Mouse (Mus musculus): Measurements from ENCODE around the gene Fgl2.

Gene Fgl2

DNA sequence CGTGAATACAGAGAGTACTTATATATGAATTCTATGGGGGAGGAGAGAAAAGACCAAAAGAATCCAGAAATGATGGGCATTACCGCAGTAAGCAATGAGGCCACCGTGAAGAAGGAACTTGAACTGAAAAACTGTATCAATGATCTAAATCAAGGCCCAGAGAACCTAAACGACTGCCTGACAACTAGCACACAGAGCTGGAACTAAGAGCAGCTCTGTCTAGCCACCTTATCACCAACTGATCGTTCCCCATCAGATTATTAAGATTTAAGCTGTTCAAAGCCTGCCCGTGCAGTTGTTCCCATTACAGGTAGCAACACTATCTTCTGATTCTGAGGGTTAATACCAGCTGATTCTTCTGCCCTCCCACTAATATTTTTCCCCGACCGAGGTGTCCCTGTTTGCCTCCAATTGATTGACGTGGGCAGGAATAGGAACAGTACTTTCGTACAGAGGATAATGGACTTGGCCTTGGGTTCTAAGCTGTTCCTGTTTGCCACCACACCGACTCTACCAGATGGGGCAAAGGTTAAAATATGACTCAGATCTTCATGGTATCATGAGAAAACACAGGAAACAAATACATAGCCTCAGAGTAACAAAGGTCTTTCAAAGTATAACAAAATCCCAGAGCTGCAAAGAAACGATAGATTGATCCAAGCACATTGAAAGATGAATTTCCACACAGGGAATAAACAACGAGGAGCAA is 12.0 kb downstream of the Fgl2 start:
- no peak for DNase-seq (ENCODE audit: low spot score)

DNA sequence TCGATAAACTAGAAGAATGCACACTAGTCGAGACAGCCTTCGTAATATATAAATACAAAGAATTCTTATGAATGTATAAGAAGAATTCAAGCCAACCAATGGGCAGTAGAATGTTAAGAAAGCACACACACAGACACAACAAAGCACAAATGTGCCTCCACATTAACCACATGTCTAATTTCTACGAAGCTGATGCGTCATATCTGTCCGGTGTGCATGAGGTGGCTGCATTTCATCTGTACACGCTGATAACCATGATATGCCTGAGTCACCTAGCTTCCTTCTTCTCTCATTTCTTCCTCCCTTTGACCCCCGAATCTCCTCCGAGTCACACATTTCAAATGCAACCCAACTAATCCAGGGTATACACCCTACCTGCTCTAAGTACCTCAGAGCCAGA is 12.5 kb downstream of the Fgl2 start:
- DNase-seq (ENCODE audit: low spot score), result no peak

DNA sequence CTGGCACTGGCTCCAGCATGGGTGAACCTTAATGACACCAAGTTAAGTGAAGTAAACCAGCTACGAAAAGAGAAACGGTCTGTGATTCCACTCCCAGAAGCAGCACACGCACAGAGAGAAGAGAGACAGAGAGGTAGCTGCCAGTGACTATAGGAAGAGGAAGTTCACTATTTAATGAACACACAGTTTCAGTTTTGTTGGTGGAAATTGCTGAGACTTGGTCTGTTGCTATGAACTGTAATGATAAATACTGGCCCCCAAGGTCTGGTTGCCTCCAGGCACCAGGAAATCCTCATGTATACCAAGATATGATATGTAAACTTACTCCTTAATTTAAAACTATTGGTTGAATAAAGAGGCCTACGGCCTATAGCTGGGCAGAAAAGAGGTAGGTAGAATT is 14.0 kb downstream of the Fgl2 start:
- no peak for DNase-seq (ENCODE audit: low spot score)

DNA sequence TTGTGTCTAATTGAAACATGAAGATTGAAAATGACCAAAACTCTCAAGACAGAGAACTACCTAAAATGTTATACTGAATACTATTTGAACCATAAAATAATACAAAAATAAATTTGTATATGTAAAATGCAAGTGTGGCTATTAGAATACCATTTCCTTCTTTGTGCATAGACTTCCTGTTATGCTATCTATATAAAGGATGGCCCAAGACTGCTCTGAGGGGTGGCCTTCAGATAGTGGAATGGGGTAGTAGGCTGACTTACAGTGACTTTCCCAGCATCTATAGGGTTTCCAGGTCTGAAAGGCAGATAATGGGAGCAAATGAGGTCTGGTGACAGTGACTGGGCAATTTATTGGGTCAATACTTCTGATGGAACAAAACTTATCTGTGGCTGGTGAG is 14.9 kb downstream of the Fgl2 start:
- DNase-seq (ENCODE audit: low spot score), result no peak

DNA sequence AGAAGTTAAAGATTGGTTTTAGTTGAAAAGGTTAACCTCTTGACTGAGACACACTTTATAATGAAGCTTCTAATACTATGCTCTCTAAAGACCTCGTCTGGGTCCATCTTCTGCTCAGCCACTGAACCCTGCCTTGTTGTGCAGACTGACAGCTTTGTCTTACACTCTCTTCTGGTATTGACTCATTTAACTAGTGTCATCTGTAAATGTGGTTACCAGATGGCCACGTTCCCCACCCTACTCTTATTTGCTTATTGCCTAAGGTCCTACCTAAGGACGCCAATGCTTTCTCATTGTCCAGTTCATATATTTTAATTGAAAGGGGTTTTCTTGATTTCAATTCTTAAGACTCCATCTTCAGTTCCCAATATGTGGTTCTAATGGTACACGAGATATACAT is 16.4 kb downstream of the Fgl2 start:
- no peak for DNase-seq (ENCODE audit: low spot score)

DNA sequence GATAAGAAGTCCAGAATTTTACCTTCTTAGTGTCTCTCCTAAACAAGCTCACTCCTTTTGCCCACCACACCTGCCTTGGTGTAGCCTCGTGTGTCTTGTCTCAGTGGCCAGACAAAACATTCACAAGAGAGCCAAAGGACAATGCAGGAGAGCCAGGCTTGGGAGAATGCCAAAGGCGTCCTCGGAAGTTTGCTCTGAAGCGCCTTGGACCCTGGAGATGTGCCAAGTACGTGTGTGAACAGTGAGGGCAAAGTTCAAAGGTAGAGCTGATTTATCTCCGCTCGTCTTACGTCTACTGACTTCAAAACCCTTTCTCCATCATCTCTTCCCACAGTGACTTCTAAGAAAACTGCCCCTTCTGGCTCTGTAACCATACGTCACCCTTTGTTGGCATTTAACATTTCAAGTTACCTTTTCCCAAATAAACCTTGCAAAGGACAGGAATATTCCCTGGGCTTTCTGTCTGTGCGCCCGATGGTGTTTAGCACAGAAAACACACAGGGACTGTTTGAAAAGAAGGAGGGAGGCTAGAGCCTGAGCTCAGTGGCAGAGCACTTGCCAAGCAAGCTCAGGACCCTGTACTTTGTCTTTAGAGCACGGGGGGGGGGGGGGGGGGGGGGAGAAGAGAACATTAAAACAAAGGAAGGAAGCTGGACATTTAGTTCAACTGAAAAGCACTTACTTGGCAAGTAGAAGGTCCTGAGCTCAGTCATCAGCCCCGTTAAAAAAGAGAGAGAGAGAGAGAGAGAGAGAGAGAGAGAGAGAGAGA is 19.4 kb downstream of the Fgl2 start:
- DNase-seq (ENCODE audit: low spot score), result no peak

DNA sequence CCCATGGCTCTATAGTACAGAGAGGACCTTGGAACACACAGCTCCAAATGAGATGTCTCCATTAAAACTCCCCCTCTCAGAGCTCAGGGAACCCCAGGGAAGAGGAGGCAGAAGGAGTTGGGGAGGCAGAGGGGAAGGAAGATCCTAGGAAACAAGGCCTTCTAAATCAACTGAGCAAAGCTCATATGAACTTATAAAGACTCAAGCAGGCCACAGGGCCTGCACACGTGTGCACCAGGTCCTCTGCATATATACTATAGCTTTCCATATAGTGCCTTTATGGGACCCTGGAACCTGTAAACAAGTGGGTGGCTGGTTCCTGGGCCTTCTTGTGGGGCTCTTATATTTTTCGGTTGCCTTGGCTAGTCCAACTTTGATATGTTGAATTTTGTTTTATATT is 22.1 kb downstream of the Fgl2 start:
- no peak for DNase-seq (ENCODE audit: low spot score)

DNA sequence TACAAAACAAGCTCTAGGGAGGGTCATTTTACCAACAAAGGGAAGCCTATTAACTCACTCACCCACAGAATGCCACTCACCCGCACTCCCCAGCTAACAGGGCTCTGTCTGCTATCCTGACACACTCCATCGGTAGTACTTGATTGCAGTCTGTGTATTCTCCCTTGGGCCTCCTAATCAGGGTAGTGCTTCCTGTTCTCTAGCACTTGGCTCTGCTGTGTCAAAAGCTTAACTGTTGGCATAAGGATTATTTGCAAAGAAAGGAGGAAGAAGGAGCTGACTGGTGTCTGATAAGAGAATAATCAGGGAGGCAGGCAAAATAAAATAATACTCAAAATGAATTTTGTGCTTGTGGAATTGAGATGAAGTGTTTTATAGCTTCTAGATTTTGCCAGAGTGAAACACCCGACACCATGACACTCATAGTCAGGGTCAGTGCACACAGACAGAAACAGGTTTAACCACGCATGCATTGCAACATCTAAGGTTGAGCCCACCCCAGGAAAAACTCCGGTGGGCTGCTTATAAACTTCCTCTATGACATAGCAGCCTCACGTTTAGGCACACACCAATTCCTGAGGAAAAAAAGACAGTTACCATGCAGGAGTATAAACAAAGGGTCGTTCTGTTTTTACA is 22.9 kb downstream of the Fgl2 start:
- DNase-seq (ENCODE audit: low spot score), result no peak

DNA sequence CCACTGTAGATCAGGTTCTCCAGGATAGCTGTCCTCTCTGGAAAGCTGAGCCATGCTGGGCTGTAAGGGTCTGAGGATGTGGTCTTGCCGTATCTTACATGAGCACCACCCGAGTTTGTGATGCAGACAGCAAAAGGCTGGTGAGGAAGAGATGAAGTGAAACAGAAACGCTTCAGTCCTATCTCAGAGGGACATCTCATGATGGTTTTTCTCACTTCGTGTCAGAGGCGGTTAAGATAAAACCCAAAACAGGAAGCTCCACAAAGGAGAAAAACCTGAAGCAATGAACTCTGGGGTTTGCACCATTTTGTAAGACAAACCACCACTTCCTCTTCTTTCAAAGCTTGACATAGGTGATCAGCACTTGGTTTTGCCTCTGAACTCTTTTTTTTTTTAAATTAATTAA is 38.8 kb downstream of the Fgl2 start:
- DNase-seq (ENCODE audit: low spot score), result no peak

DNA sequence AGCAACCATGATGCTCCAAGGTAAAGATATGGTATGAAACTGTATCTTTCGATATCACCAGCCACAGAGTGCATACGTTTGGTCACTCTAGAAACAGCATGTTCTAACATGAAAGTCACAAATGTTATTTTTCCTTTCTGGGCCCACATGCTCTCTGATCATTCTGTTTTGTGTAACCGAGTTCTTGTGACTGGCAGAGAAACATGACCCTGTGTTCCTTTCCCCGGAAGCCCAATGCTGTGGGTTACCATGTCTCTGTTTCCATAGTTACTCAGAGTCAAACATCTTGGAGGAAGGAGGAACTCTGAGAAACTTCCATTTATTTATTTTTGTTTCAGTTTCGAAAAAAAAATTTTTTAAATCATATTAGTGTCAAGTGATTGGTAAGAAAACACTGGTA is 39.6 kb downstream of the Fgl2 start:
- no peak for DNase-seq (ENCODE audit: low spot score)

DNA sequence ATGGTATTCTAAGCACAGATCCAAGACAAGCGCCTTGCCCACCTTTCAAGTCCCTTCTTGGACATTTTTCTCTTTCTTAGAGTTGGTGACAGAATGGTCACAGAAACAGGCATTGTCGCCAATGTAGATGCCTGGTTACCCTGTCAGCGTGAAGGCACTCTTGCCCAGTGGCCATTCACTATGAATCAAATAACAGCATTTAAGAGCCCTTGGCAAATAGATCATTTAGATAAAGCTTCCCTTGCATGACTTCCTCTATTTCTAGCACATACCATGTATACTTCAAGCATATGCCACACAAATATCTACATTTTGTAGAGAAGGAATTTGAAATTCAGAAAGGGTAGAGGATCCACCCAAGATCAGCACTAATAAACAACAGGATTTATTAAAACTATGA is 40.9 kb downstream of the Fgl2 start:
- no peak for DNase-seq (ENCODE audit: low spot score)

DNA sequence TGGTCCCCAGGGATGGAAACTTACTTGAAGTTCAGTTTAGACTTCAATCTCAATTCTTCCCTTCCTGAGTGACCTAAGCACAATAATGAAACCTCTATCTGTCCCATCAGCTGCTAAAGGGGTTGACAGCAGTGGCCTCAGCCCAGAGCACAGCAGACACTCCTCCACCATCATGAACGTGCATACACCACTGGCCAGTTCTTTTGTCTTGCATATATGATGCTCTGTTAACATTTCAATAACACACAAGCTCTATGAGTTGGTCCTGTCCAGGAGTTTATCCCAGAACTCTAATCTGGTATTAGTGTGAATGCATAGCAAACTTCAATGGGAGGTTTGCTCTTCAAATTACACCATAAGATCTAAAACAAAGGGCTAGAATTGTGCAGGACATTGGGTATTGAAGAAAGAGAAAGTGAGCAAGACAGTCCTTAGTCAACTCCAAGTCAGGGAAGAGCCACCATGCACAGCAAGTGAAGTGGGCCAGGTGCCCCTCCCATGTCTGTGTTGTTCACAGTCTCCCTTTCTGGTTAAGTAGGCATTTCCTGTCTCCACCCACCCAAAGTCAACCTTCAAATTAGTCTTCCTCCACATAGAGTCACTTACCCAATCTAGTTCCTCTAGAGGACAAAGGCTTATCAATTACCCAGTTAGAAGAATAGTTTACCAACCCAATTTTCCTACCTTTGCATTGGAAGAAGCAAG is 41.8 kb downstream of the Fgl2 start:
- DNase-seq (ENCODE audit: low spot score), result no peak

DNA sequence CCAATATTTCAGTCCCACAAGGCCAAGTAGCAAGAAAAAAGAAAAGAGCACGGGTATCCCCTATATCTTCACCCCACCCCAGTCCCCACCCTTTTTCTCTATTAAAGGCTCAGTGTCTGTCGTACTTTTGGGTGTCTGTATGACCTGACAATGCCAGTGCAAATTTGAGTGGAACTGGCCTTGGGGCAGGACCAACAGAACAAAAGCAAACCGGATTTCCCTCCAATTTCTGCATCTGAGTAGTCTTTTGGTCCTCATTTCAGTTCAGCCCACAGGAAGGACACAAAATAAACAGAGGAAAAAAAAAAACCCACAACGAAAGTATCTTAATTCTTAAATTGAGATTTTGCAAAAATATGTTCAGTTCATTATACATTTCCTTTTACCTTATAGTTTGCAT is 46.2 kb downstream of the Fgl2 start:
- DNase-seq (ENCODE audit: low spot score), result no peak

DNA sequence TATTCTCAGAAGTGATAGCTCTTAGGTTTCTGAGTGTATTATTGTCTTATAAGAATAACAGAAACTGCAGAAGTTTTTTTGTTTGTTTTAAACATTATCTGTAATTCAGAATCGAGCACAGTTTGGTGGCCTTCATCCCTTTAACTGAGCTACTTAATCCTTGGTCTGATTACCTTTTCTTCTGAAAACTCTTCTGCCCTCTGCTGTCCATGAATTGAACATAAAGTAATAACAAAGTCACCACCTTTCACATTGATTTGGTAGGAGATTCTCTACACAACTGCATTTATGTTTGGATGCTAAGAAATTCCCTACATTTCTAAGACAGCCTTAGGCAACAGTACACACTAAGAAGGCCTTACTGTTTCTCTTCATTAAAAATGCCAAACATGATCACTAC is 48.2 kb downstream of the Fgl2 start:
- peak; percentile 36 for DNase-seq (ENCODE audit: low spot score)

DNA sequence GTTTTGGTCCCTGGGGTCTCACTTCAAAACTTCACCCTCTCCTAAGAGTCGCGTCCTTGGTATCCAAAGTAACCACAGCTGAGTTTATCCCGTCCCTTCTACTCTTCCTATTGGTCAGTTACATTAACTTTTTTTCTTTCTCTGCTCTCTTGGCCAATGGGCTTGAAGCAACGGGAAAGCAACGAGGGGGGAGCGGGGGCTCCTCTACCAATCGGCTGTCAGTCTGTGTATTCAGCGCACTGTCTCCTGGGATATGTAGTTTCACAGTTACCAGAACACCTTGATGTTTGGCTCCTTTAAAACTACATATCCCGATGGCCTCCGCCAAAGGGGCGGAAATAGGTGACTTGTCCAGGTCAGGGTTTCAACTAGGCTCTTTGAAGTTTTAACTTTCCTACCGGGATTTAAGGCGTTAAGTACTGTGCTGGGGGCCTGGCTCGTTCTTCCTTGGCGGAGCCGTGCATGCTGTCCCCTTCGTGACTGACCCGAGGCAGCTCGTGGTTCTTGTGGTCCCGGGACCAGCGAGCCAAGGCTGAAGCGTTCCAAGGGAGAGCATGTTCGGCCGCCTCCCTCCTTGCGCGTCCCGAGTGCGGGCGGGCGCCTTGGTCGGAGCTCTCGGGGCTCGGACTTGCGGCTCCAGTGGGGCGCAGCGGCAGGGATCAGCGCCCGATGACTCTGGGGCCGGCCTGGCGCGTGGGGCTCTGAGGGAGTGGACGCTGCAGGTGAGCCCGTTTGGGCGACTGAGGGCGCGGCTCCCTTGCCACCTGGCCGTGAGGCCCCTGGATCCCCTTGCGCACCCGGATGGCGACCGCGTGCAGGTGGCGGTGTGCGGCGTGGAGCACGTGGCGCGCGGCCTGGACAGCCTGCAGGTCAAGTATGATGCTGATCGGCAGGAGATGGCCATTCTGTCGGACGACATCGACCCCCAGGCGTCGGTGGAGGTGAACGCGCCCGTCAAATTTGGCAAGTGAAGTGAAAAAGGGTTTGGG is 52.5 kb downstream of the Fgl2 start, which contains the start of the genes Ccdc146 and Fam185a:
Ccdc146 (minus strand) TSS at position 64 of the 989 bp plus-strand sequence.
Fam185a (plus strand) TSS at position 345 of the 989 bp plus-strand sequence.
- DNase-seq (ENCODE audit: low spot score), result peak; percentile 98

DNA sequence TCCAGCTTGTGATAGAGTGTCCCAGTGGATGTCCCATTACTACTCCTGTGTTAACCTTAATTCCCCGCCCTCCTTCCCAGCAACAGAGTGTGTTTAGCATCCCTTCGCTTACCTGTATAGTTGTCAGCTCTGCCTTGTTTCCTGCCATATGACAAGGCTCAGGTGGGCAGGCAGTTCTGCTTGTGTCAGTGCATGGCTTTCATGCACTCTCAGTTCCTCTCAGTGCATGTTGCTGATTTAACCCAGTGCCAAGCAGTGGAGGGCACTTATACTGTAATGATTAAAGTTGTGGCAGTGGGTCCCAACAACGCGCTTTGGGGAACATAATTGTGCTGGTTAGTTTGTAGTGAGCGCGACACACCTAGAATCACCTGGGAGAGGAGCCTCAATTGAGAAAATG is 54.2 kb downstream of the Fgl2 start:
- no peak for DNase-seq (ENCODE audit: low spot score)

Data from embryo, embryonic 10 days (tissue).